Mouse (Mus musculus) monocyte, adult 5-6 weeks (primary cell): Measurements from ENCODE around the gene Mtfp1. TPM values are rescaled to one million over a fixed set of nuclear protein-coding genes. Genes with fewer than 3 reads are reported as not detected.

ENCODE experiments used
- total RNA-seq: library from RNA; stranded (forward); fragments of 200-1000, 200-491, 200-594 nt; gene quantifications from 3 replicates; pipeline ENCODE4 v1.2.3, GENCODE M21; 2017

Mtfp1 gene
- total RNA-seq, 1 experiment from 2014 or later: 1.4 TPM

Other genes starting within 250 kb of the Mtfp1 start
- not detected in 3 replicates for gene Osbp2, start 231.5 kb downstream of the Mtfp1 start, total RNA-seq
- gene 4921536K21Rik, start 200.3 kb downstream of the Mtfp1 start, total RNA-seq: not detected in 3 replicates
- gene Dusp18, start 200.2 kb downstream of the Mtfp1 start, total RNA-seq: 0.29 to 1.8 TPM (median 0.57 TPM) in 3 replicates
- gene Slc35e4, start 180.8 kb downstream of the Mtfp1 start, total RNA-seq: 7.2 to 8.1 TPM (median 7.8 TPM) in 3 replicates
- gene Tcn2, start 163.3 kb downstream of the Mtfp1 start, total RNA-seq: 35.6 to 51.2 TPM (median 43.7 TPM) in 3 replicates
- gene Pes1, start 131.5 kb downstream of the Mtfp1 start, total RNA-seq: 66.0 to 68.7 TPM (median 66.2 TPM) in 3 replicates
- not detected in 3 replicates for gene 4930556J24Rik, start 118.7 kb downstream of the Mtfp1 start, total RNA-seq
- gene Gal3st1, start 111.8 kb downstream of the Mtfp1 start, total RNA-seq: 0.48 TPM in 1 of 3 replicates, not detected in the others
- not detected in 3 replicates for gene Sec14l4, start 64.0 kb downstream of the Mtfp1 start, total RNA-seq
- gene Sec14l3, start 30.6 kb downstream of the Mtfp1 start, total RNA-seq: not detected in 3 replicates
- 1.6 TPM in 1 of 3 replicates, not detected in the others for gene Sec14l2, start 28.0 kb upstream of the Mtfp1 start, total RNA-seq
- gene Rnf215, start 39.8 kb upstream of the Mtfp1 start, total RNA-seq: 24.5 to 32.4 TPM (median 30.3 TPM) in 3 replicates
- 1.3 to 9.2 TPM (median 1.4 TPM) in 3 replicates for gene Ccdc157, start 64.8 kb upstream of the Mtfp1 start, total RNA-seq
- 14.2 to 26.6 TPM (median 15.3 TPM) in 3 replicates for gene Sf3a1, start 64.9 kb upstream of the Mtfp1 start, total RNA-seq
- 9.5 to 17.6 TPM (median 16.9 TPM) in 3 replicates for gene Tbc1d10a, start 91.3 kb upstream of the Mtfp1 start, total RNA-seq
- gene Castor1, start 122.8 kb upstream of the Mtfp1 start, total RNA-seq: 0.64 to 8.6 TPM (median 2.4 TPM) in 3 replicates
- gene Osm, start 141.0 kb upstream of the Mtfp1 start, total RNA-seq: 75.5 to 155 TPM (median 106 TPM) in 3 replicates
- 0.29 to 1.1 TPM (median 0.32 TPM) in 3 replicates for gene Lif, start 162.1 kb upstream of the Mtfp1 start, total RNA-seq